Comparison of ENCODE assay signal across 8 mouse cellular contexts in genomic region chr3:107260956-107261850, GRCm38 (mm10). TPM values are rescaled to one million over a fixed set of nuclear protein-coding genes. Genes with fewer than 3 reads are reported as not detected.
DNase-seq lines count a peak whose midpoint lies in the region; ATAC-seq and TF ChIP-seq lines count a peak whose summit lies in the region.

No protein-coding gene starts in this region.

- ATAC-seq in heart, embryonic 12.5 days (ENCODE audit: insufficient number of reproducible peaks, low FRiP score): no peak
- peak; percentile 77 for ATAC-seq in midbrain, embryonic 13.5 days
- ATAC-seq in erythroblast, adult 5-6 weeks (replicated peaks; ENCODE audit: low FRiP score, poor library complexity, severe bottlenecking): no peak

- H3K4me3 ChIP-seq in heart, embryonic 12.5 days: no peak overlapping the region
- no peak overlapping the region for H3K4me3 ChIP-seq in thymus, adult 2 months (ENCODE audit: control insufficient read depth, insufficient read depth, low read length)
- H3K4me3 ChIP-seq in hindbrain, embryonic 10.5 days: no peak overlapping the region
- H3K4me3 ChIP-seq in midbrain, embryonic 13.5 days (replicated peaks): no peak overlapping the region

- TF ChIP-seq POLR2A in thymus, adult 2 months (IDR thresholded peaks at IDR 0.05; ENCODE audit: control insufficient read depth, extremely low read depth, insufficient read depth, low read length, poor library complexity): no peak

- 0 out of 2 replicates have a peak, but pooled peaks cover 4% of the 10 kb centered on the region for H3K4me1 ChIP-seq in heart, embryonic 12.5 days (replicated peaks)
- H3K4me1 ChIP-seq in thymus, adult 2 months (replicated peaks; ENCODE audit: control insufficient read depth, insufficient read depth, low read length): peaks cover 9% of the 10 kb centered on the region
- peaks cover 14% of the 10 kb centered on the region for H3K4me1 ChIP-seq in hindbrain, embryonic 10.5 days (replicated peaks)
- peaks cover 15% of the 10 kb centered on the region for H3K4me1 ChIP-seq in midbrain, embryonic 13.5 days (replicated peaks)

- no peaks in the 10 kb centered on the region; the same call in 1 of the 2 replicates for H3K27me3 ChIP-seq in heart, embryonic 12.5 days (replicated peaks)
- H3K27me3 ChIP-seq in thymus, adult 2 months (ENCODE audit: control insufficient read depth, insufficient read depth, low read length): no peaks in the 10 kb centered on the region
- H3K27me3 ChIP-seq in hindbrain, embryonic 10.5 days (ENCODE audit: insufficient read depth, poor library complexity, severe bottlenecking): no peaks in the 10 kb centered on the region
- no peaks in the 10 kb centered on the region for H3K27me3 ChIP-seq in midbrain, embryonic 13.5 days

- WGBS in heart, embryonic 12.5 days: 56% methylated on average over 8 of the region's 8 CpGs
- 41% methylated on average over 8 of the region's 8 CpGs for WGBS in thymus, adult 2 months
- WGBS in hindbrain, embryonic 10.5 days: 48% methylated on average over 8 of the region's 8 CpGs
- 53% methylated on average over 8 of the region's 8 CpGs for WGBS in midbrain, embryonic 13.5 days

- no peak overlapping the region for H3K4me2 ChIP-seq in heart, embryonic 12.5 days
- H3K4me2 ChIP-seq in midbrain, embryonic 13.5 days (replicated peaks): no peak overlapping the region

- H3K9ac ChIP-seq in heart, embryonic 12.5 days: no peak overlapping the region
- no peak overlapping the region for H3K9ac ChIP-seq in midbrain, embryonic 13.5 days (replicated peaks)

- no peaks in the 10 kb centered on the region for H3K36me3 ChIP-seq in heart, embryonic 12.5 days
- no peaks in the 10 kb centered on the region for H3K36me3 ChIP-seq in thymus, adult 2 months (ENCODE audit: control insufficient read depth, insufficient read depth, low read length)
- H3K36me3 ChIP-seq in hindbrain, embryonic 10.5 days: no peaks in the 10 kb centered on the region
- no peaks in the 10 kb centered on the region for H3K36me3 ChIP-seq in midbrain, embryonic 13.5 days

- no peak for TF ChIP-seq CTCF in thymus, adult 2 months (IDR thresholded peaks at IDR 0.05; ENCODE audit: borderline replicate concordance, control insufficient read depth, extremely low read depth, insufficient read depth, low read length, poor library complexity)

- peak; percentile 95 for DNase-seq in heart, adult 11 months
- DNase-seq in thymus, adult 2 months: peak; percentile 22
- DNase-seq in thymus, adult 18-20 months: no peak
- peak; percentile 36 for DNase-seq in hindbrain, embryonic 10.5 days (ENCODE audit: low spot score)
- peak; percentile 60 for DNase-seq in thymus, postnatal 4 days

- H3K9me3 ChIP-seq in heart, embryonic 12.5 days (replicated peaks): no peaks in the 10 kb centered on the region
- H3K9me3 ChIP-seq in hindbrain, embryonic 10.5 days: no peaks in the 10 kb centered on the region
- no peaks in the 10 kb centered on the region for H3K9me3 ChIP-seq in midbrain, embryonic 13.5 days

- H3K27ac ChIP-seq in heart, embryonic 12.5 days (ENCODE audit: poor library complexity, severe bottlenecking): no peak overlapping the region
- no peak overlapping the region; the same call in 1 of the 2 replicates for H3K27ac ChIP-seq in thymus, adult 2 months (ENCODE audit: control insufficient read depth, insufficient read depth, low read length)
- peak overlapping the region; percentile 64 for H3K27ac ChIP-seq in hindbrain, embryonic 10.5 days
- H3K27ac ChIP-seq in midbrain, embryonic 13.5 days: peak overlapping the region; percentile 76

RNA-seq across cellular contexts. Expression of gene Lamtor5, which starts 17.5 kb away (rescaled TPM):
- 129 and 137 TPM in 2 replicates for polyA plus RNA-seq in heart, embryonic 12.5 days (2016; fragmentation: Nextera tagmentation; extraction: Ambion mirVana)
- polyA plus RNA-seq in thymus, adult 2 months (2012; rRNA removed): 109 and 126 TPM in 2 replicates
- polyA plus RNA-seq in hindbrain, embryonic 10.5 days (2016; fragmentation: Nextera tagmentation; extraction: Ambion mirVana): 202 and 225 TPM in 2 replicates
- polyA plus RNA-seq in midbrain, embryonic 13.5 days (2015; fragmentation: Nextera tagmentation; extraction: Ambion mirVana): 203 and 216 TPM in 2 replicates
- 38.2 and 42.8 TPM in 2 replicates for total RNA-seq in erythroblast, adult 5-6 weeks (2015; ENCODE audit: low replicate concordance)
- 12.1 and 16.7 TPM in 2 replicates for total RNA-seq in erythroblast, adult 5-6 weeks (2017; ENCODE audit: low replicate concordance)

RNA-seq across cellular contexts. Expression of gene Prok1, which starts 21.7 kb away (rescaled TPM):
- not detected in 2 replicates for polyA plus RNA-seq in heart, embryonic 12.5 days (2016; fragmentation: Nextera tagmentation; extraction: Ambion mirVana)
- 0.10 and 0.70 TPM in 2 replicates for polyA plus RNA-seq in thymus, adult 2 months (2012; rRNA removed)
- polyA plus RNA-seq in hindbrain, embryonic 10.5 days (2016; fragmentation: Nextera tagmentation; extraction: Ambion mirVana): 0.05 TPM in 1 of 2 replicates, not detected in the other
- not detected in 2 replicates for polyA plus RNA-seq in midbrain, embryonic 13.5 days (2015; fragmentation: Nextera tagmentation; extraction: Ambion mirVana)
- total RNA-seq in erythroblast, adult 5-6 weeks (2015; ENCODE audit: low replicate concordance): not detected in 2 replicates
- total RNA-seq in erythroblast, adult 5-6 weeks (2017; ENCODE audit: low replicate concordance): not detected in 2 replicates

RNA-seq across cellular contexts. Expression of gene Slc16a4, which starts 29.8 kb away (rescaled TPM):
- polyA plus RNA-seq in heart, embryonic 12.5 days (2016; fragmentation: Nextera tagmentation; extraction: Ambion mirVana): 2.6 TPM in 2 replicates
- 0.11 and 0.20 TPM in 2 replicates for polyA plus RNA-seq in thymus, adult 2 months (2012; rRNA removed)
- polyA plus RNA-seq in hindbrain, embryonic 10.5 days (2016; fragmentation: Nextera tagmentation; extraction: Ambion mirVana): 1.9 and 2.3 TPM in 2 replicates
- 2.1 and 2.3 TPM in 2 replicates for polyA plus RNA-seq in midbrain, embryonic 13.5 days (2015; fragmentation: Nextera tagmentation; extraction: Ambion mirVana)
- not detected in 2 replicates for total RNA-seq in erythroblast, adult 5-6 weeks (2015; ENCODE audit: low replicate concordance)
- total RNA-seq in erythroblast, adult 5-6 weeks (2017; ENCODE audit: low replicate concordance): 0.43 TPM in 1 of 2 replicates, not detected in the other

RNA-seq across cellular contexts. Expression of gene A630076J17Rik, which starts 30.8 kb away (rescaled TPM):
- not detected in 2 replicates for polyA plus RNA-seq in heart, embryonic 12.5 days (2016; fragmentation: Nextera tagmentation; extraction: Ambion mirVana)
- polyA plus RNA-seq in thymus, adult 2 months (2012; rRNA removed): 0.53 and 0.54 TPM in 2 replicates
- not detected in 2 replicates for polyA plus RNA-seq in hindbrain, embryonic 10.5 days (2016; fragmentation: Nextera tagmentation; extraction: Ambion mirVana)
- polyA plus RNA-seq in midbrain, embryonic 13.5 days (2015; fragmentation: Nextera tagmentation; extraction: Ambion mirVana): not detected in 2 replicates
- total RNA-seq in erythroblast, adult 5-6 weeks (2015; ENCODE audit: low replicate concordance): not detected in 2 replicates
- total RNA-seq in erythroblast, adult 5-6 weeks (2017; ENCODE audit: low replicate concordance): 0.42 TPM in 1 of 2 replicates, not detected in the other

RNA-seq across cellular contexts. Expression of gene Cym, which starts 39.7 kb away (rescaled TPM):
- 0.18 TPM in 1 of 2 replicates, not detected in the other for polyA plus RNA-seq in heart, embryonic 12.5 days (2016; fragmentation: Nextera tagmentation; extraction: Ambion mirVana)
- 0.64 and 0.85 TPM in 2 replicates for polyA plus RNA-seq in thymus, adult 2 months (2012; rRNA removed)
- polyA plus RNA-seq in hindbrain, embryonic 10.5 days (2016; fragmentation: Nextera tagmentation; extraction: Ambion mirVana): not detected in 2 replicates
- polyA plus RNA-seq in midbrain, embryonic 13.5 days (2015; fragmentation: Nextera tagmentation; extraction: Ambion mirVana): 0.27 and 4.2 TPM in 2 replicates
- not detected in 2 replicates for total RNA-seq in erythroblast, adult 5-6 weeks (2015; ENCODE audit: low replicate concordance)
- not detected in 2 replicates for total RNA-seq in erythroblast, adult 5-6 weeks (2017; ENCODE audit: low replicate concordance)

Comparison
In these comparisons a context has a peak if more than half of its experiments do, and no peak if none do; other contexts are left out.
1. DNase-seq: peak in heart, adult 11 months (single experiment), thymus, adult 2 months (single experiment), hindbrain, embryonic 10.5 days (single experiment) and thymus, postnatal 4 days (single experiment); none in thymus, adult 18-20 months (0 of 2).
2. H3K27ac ChIP-seq: peak in hindbrain, embryonic 10.5 days (single experiment) and midbrain, embryonic 13.5 days (single experiment); none in heart, embryonic 12.5 days (single experiment) and thymus, adult 2 months (single experiment).